Mouse (Mus musculus) layer of hippocampus, adult 2 months (tissue): ENCODE results near the gene Pard6b. TPM values are rescaled to one million over a fixed set of nuclear protein-coding genes. Genes with fewer than 3 reads are reported as not detected.

Source experiments
- DNase-seq, 2 experiments: peaks; one replicate each; pipeline ENCODE4 v3.0.0; 2022; ENCODE audit warnings: low spot score in 2 of 2
- H3K27ac ChIP-seq: fragments of 200-600 bp; 2 replicates; pipeline ENCODE4 v1.8.1; 2022
- H3K4me3 ChIP-seq: fragments of 200-600 bp; 2 replicates; pipeline ENCODE4 v1.8.1; 2022; ENCODE audit warnings: mild to moderate bottlenecking
- CTCF ChIP-seq: fragments of 200-600 bp; conservative IDR thresholded peaks from 2 replicates; pipeline ENCODE4 v1.8.1; 2022; ENCODE audit warnings: antibody characterized with exemption, mild to moderate bottlenecking, moderate library complexity
- long read RNA-seq, 2 experiments: library from polyadenylated mRNA; stranded (forward); transcript quantifications; one replicate each; pipeline ENCODE4 v2.0.0; 2021; ENCODE audit warnings: borderline mapping rate in 2 of 2
- total RNA-seq, 2 experiments: library from RNA; stranded (reverse); gene quantifications; 2 replicates each; pipeline ENCODE4 v1.2.3; 2021

Gene Pard6b
- 1 to 10 TPM; 3.6 to 4.3 TPM for total RNA-seq
- long read RNA-seq, experiment 1, transcript Pard6b-201 (3 exons, 3,399 nt): major isoform, 10 of 10 reads
- long read RNA-seq, experiment 1, partial matches to known transcripts: 0 of 10 reads
- long read RNA-seq, experiment 1, other reads (novel, unspliced or antisense): 0 of 10 reads
- long read RNA-seq, experiment 2, transcript Pard6b-201 (3 exons, 3,399 nt): major isoform, 9 of 9 reads
- long read RNA-seq, experiment 2, partial matches to known transcripts: 0 of 9 reads
- long read RNA-seq, experiment 2, other reads (novel, unspliced or antisense): 0 of 9 reads

DNA sequence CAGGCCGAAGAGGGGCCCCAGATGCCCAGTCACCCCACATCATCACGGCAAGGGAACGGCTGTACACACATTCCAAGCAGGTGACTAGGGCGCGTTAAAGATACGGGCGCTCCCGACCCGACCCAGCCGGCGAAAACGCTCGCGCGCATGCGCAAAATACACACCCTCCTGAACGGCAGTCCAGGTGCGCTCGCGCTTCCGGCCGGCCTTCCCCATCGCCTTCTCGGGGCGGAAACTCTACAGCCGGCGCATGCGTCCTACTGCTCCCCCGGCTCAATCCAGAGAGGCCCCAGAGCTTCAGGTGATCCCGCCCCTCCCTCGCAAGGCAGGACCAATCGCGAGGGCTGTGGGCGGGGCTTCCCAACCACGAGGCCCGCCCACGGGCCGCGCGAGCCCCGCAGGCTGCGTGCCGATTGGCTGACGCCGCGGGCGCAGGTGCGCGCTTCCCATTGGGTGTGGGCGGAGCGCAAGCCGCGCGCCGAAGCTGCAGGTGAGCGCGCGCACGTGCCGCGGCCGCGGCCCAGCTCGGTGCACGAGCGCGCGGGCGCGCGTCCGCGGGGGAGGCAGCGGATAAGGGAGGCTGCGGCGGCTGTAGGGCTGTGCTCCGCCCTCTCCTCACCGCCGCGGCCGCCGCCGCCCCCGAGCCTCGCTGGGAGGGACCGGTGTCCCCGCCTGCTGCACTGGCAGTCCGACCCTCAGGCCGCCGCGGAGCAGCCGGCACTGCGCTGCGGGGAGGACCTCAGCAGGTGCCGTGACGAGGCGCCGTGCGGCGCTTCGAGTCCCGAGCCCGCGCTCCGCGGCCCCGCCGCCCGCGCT, at the start of gene Pard6b:
Gene Pard6b, plus strand, starts transcription at position 574 of the 816 bp plus-strand sequence.
- TF ChIP-seq CTCF: no peak
- peak within 1 kb of the TSS; percentile 75 for H3K4me3 ChIP-seq
- peak; percentile 94 to 97 for DNase-seq

DNA sequence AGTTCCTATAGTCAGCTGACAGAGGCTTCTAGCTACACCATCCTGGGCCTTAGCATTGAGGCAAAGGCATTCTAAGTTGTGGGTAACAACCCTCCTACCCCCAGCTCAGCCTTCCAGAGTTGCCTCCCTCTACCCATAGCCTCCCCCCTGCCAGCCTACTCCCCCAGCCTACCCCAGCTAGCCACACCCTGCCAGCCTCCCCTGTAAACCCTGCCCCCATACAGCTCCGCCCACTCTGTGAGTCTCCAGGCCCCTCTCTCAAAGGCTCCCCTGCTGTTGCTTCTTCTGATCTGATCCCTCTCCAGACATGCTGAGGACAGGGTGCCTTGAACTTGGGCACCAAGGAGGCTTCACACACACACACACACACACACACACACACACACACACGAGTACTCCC, 49.0 kb upstream of the Pard6b start:
- TF ChIP-seq CTCF: no peak
- no peak for DNase-seq

More for the DNA sequence above, at the start of gene Pard6b:
- H3K27ac ChIP-seq: peak within 1 kb of the TSS; percentile 94

DNA sequence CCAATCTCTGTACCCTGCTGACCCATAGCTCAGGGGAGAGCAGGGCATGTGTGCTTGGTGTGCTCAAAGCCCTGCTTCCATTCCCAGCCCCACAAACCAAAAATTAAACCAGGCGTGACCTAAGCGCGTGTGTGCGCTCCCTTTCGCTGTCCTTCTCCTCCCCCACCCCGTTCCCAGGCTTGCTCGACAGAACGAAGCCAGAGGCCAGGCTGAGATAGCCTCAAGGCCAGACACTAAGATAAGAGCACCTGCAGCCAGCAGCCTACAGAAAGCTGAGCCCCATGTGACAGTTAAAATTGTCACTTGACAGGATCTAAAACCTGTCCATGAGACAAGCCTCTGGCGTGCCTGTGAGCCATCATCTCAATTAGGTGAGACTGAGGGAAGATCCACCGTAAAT, 46.9 kb upstream of the Pard6b start:
- Histone ChIP-seq H3K27ac (no peak overlapping the region), H3K4me3 (no peak overlapping the region)
- no peak for DNase-seq
- no peak for TF ChIP-seq CTCF

More for the DNA sequence above, 49.0 kb upstream of the Pard6b start:
- Histone ChIP-seq H3K27ac (no peak overlapping the region), H3K4me3 (no peak overlapping the region)

DNA sequence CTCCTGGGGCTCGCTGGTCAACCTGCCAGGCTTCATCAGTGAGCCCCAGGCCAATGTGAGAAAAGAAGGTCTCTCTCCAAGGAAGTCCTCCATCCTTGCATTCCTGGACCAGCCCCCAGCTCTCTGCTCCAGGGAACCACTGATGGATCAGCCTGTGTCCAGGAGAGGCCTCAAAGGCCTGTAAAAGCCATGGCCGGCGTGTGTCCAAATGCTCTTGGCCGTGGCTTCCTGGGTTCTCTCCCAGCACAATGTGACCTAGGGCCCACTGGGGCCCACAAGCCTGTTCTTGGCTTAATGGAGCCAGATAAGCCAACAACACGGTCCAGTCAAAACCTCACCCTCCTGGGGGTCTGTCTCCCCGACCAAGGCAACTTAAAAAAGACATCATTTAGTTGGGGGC, 44.9 kb upstream of the Pard6b start:
- Histone ChIP-seq H3K4me3 (no peak overlapping the region), H3K27ac (no peak overlapping the region)
- no peak for DNase-seq
- no peak for TF ChIP-seq CTCF

DNA sequence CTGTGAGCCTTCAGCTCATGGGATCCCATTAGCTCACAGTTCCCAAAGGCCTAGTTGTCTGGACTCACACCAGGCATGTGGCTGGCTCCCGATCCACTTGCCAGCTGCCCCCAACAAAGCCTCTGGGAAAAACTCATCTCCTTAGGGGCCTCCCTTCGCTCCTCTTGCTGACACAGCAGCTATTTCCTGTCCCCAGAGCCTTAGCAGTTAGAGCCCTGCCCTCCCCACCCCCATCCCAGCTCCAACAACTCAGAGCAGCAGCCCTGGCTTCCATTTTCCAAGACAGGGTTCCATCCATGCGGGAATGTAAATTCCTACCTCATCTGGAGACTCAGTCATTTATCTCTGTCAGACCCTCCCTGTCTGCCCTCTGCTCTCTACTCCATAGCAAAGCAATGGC, 43.7 kb upstream of the Pard6b start:
- no peak for DNase-seq
- no peak overlapping the region for H3K4me3 ChIP-seq
- no peak overlapping the region for H3K27ac ChIP-seq
- TF ChIP-seq CTCF: no peak

DNA sequence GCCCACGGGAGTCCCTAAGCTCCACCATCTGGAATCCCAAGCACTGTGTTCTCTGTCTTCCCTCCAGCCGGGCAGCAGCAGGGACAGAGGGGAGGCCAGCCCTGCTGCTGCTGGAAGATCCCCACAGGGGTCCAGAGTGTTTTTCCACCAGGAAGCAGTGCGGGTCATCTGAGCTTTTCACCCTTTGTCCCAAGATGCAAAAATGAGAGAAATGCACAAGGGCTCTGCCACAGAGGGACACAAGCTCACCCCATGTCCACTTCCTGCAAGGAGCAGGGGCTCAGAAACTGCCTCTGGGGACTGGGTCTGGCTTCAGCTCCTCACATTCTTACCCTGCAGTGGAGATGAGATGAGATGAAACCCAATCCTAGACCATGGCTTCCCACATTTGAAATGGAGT, 40.1 kb upstream of the Pard6b start:
- no peak for TF ChIP-seq CTCF
- no peak for DNase-seq
- Histone ChIP-seq H3K27ac (no peak overlapping the region), H3K4me3 (no peak overlapping the region)

DNA sequence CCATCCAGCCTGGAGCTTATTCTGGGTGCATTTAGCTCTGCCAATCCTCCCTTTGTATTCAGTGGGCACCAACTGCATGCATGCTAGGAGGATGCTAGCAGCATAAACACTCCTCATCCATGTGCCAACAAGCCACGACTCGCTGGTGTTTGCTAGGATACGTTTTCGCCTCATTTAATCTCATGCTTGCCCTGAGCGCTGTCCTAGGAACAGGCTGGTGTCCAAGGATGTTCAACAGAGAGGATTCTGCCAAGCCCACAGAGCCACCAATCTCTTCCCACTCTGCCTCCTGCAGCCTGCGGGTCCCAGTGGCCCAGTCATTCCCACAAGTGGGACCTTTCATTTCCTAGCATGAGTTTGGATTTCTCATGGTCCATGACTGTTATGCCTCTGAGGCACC, 38.8 kb upstream of the Pard6b start:
- DNase-seq: no peak
- no peak overlapping the region for H3K4me3 ChIP-seq
- H3K27ac ChIP-seq: no peak overlapping the region
- no peak for TF ChIP-seq CTCF

DNA sequence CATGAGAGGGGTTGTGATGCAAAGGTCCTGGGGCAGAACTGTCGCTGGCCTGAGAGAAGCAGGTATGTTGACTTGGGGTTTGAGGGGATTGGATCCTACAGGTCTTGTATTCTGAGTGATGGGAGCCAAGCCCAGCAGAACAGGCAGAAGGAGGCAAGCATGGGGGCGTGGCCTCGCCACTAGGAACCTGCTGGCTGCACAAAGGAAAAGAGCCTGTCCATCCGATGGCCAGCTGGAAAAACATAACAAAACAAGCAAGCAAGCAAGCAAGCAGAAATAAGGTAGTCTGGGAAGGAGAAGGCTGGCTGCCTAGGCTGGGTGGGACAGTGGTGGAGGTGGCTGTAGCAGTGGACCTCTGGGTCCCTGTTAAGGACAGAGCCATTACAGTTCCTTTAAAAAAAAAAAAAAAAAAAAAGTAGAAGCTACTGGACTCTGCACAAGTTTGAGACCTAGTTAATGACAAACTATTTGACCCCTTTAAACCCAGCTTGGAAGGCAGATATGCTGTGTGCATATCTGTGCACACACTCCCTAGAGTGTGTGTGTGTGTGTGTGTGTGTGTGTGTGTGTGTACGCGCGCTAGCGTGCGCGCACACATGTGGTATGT, 36.0 kb upstream of the Pard6b start:
- no peak for DNase-seq
- no peak for TF ChIP-seq CTCF
- Histone ChIP-seq H3K27ac (no peak overlapping the region), H3K4me3 (no peak overlapping the region)

DNA sequence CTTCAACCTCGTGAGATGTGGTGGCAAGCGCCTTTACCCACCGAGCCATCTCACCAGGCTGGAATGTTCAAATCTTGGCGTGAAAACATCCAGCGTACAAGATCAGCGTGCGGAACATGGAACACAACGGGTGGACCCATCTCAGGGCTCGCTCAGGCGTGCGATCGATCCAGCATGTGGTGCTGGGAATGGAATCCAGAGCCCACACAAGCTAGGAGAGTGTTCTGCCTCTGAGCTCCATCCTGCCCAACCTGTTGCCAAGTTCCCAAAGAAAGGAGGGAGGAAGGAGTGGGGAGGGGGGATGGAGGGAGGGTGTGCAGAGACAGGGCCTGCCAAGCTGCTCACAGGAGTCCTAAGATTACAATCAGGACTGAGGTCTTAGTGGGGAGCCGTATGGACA, 35.4 kb upstream of the Pard6b start:
- no peak for DNase-seq
- no peak for TF ChIP-seq CTCF
- Histone ChIP-seq H3K27ac (no peak overlapping the region), H3K4me3 (no peak overlapping the region)

DNA sequence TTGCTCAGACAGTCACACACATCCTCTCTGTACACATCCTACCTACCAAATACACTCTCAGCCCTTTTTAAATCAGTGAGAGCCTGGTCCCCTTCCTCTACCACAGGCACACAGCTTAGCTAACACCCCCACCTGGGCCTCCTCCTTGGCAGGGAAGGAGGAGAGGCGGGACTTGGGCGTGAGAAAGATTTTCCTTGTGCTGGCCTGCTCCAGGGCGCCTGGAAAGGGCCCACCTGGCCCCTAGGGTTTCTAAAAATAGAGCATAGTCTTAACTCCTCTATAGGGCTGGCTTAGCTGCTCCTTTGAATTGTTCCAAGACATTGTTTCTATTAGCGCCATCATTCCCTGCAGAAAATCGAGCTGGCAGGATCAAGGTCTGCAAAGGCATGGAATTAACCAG, 35.0 kb upstream of the Pard6b start:
- Histone ChIP-seq H3K4me3 (no peak overlapping the region), H3K27ac (no peak overlapping the region)
- TF ChIP-seq CTCF: no peak
- no peak for DNase-seq

DNA sequence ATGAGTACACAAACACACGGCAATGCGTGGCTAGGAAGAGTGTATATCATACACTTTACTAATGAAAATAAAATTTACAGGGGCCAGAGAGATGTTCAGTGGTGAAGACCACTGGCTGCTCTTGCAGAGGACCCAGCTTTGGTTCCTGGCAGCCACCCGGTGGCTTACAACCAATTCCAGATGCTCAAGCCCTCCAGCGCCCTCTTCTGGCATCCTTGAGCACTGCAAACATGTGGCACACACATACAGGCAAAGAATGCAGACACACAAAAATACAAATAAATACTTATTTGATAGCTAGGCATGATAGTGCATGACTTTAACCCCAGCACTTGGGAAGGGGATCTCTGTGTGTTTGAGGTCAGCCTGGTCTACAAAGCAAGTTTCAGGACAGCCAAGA, 34.3 kb upstream of the Pard6b start:
- no peak for DNase-seq
- Histone ChIP-seq H3K27ac (no peak overlapping the region), H3K4me3 (no peak overlapping the region)
- TF ChIP-seq CTCF: peak; percentile 40

DNA sequence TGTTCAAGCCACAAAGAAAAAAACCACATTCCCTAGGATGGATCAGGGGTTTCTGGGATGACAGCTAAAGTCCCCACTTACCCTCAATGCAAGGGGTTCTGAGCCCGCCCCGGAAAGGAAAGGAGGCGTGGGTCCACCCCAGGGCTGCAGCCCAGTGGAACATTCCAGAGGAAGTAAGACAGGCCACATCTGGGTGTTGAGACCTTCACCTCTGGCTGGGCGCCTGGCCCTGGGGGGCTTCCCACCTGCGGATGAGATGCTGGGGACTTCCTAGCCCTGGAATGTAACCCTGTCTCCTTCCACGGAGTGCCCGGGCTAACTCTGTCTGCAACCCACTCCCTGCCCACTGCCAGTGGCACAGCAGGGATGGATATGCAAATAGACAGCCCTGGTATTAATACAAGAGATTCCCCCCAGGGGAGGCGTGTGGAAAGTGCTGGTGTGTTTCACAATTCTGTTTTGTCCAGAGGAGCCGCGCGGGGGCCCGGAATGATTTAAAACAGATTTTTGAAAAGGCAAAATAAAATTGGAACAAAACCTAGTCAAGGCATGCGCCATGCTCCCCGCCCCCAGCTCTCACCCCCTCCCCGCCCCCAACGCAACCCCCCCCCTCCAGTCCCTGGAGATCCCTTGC, 31.7 kb upstream of the Pard6b start:
- H3K4me3 ChIP-seq: no peak overlapping the region
- H3K27ac ChIP-seq: no peak overlapping the region
- DNase-seq: no peak
- no peak for TF ChIP-seq CTCF
